Mouse (Mus musculus) R1 (cell line): ENCODE data around the gene Naaladl2.
A peak's percentile ranks its signal among the peaks of the same experiment; 100 is the strongest.

Source experiments
- DNase-seq: peaks from one replicate; pipeline ENCODE4 v3.0.0-alpha.2; 2018; ENCODE audit warnings: low read depth, low spot score

The Naaladl2 gene

GRCm38 (mm10) chr3:24690162-24690915 lies 453.7 kb downstream of the Naaladl2 start:
- DNase-seq, result no peak

GRCm38 (mm10) chr3:24670500-24670899 lies 473.6 kb downstream of the Naaladl2 start:
- no peak for DNase-seq

- DNase-seq, result no peak
These were observed 475.8 kb downstream of the Naaladl2 start for GRCm38 (mm10) chr3:24668052-24668916.

- DNase-seq, result no peak
These were observed 478.7 kb downstream of the Naaladl2 start for GRCm38 (mm10) chr3:24665408-24665807.

- no peak for DNase-seq
These were observed 480.3 kb downstream of the Naaladl2 start for GRCm38 (mm10) chr3:24663749-24664148.

GRCm38 (mm10) chr3:24630032-24630431 lies 514.0 kb downstream of the Naaladl2 start:
- no peak for DNase-seq

- DNase-seq, result peak; percentile 7
These were observed 538.6 kb downstream of the Naaladl2 start for GRCm38 (mm10) chr3:24605485-24605884.

GRCm38 (mm10) chr3:24604791-24605320 lies 539.2 kb downstream of the Naaladl2 start:
- no peak for DNase-seq

- DNase-seq, result no peak
These were observed 548.6 kb downstream of the Naaladl2 start for GRCm38 (mm10) chr3:24595447-24595846.

- no peak for DNase-seq
These were observed 587.4 kb downstream of the Naaladl2 start for GRCm38 (mm10) chr3:24556617-24557016.

- no peak for DNase-seq
These were observed 590.4 kb downstream of the Naaladl2 start for GRCm38 (mm10) chr3:24553701-24554100.

GRCm38 (mm10) chr3:24552631-24553030 lies 591.4 kb downstream of the Naaladl2 start:
- no peak for DNase-seq

GRCm38 (mm10) chr3:24533775-24534458 lies 610.1 kb downstream of the Naaladl2 start:
- no peak for DNase-seq

- no peak for DNase-seq
These were observed 629.1 kb downstream of the Naaladl2 start for GRCm38 (mm10) chr3:24514918-24515317.

GRCm38 (mm10) chr3:24486456-24487112 lies 657.5 kb downstream of the Naaladl2 start:
- DNase-seq, result no peak

GRCm38 (mm10) chr3:24463941-24464340 lies 680.1 kb downstream of the Naaladl2 start:
- DNase-seq, result no peak

- no peak for DNase-seq
These were observed 703.4 kb downstream of the Naaladl2 start for GRCm38 (mm10) chr3:24440621-24441020.

GRCm38 (mm10) chr3:24432761-24433160 lies 711.3 kb downstream of the Naaladl2 start:
- no peak for DNase-seq

GRCm38 (mm10) chr3:24391737-24392136 lies 752.3 kb downstream of the Naaladl2 start:
- no peak for DNase-seq

- DNase-seq, result no peak
These were observed 752.8 kb downstream of the Naaladl2 start for GRCm38 (mm10) chr3:24391311-24391710.

- no peak for DNase-seq
These were observed 789.1 kb downstream of the Naaladl2 start for GRCm38 (mm10) chr3:24355010-24355409.
